8 mouse cellular contexts compared by ENCODE assay signal in the genomic region with DNA sequence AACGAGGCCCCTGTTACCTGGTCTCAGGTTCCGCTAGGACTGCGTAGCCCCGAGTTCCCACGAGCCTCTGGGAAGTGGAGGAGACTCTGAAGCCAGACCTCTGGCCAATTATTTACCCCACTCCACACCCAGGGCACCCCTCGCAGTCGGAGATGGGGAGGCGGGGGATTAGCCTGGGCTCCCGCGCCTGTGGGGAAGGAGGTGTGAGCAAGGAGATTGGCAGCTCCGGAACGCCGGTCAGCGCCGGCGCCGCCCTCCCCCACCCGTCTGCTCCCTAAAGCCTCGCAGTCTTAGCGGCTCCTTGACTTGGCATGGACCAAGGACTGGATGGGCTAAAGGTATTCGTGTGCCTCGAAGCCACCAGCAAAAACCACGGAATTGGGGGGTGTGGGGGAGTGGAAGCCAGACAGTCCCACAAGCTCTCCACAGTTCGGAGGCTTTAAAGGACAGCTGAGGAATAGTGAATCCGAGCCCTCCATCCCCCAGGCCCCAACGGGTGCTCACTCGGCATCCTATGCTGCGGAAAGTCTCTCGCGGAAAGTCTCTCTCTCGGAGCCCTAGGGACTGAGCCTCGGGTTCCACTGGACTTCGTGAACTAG. TPM values are rescaled to one million over a fixed set of nuclear protein-coding genes. Genes with fewer than 3 reads are reported as not detected.
A peak's percentile ranks its signal among the peaks of the same experiment; 100 is the strongest.
DNase-seq lines count a peak whose midpoint lies in the region; ATAC-seq lines count a peak whose summit lies in the region.

A gene (minus strand): TSS at position 67 of the 599 bp plus-strand sequence.

- under 1% methylated on average over 33 of the region's 33 CpGs for WGBS in forebrain, embryonic 13.5 days
- under 1% methylated on average over 33 of the region's 33 CpGs for WGBS in kidney, embryonic 16.5 days
- WGBS in midbrain, embryonic 13.5 days = under 1% methylated on average over 33 of the region's 33 CpGs

- ATAC-seq in cerebellum, adult (ENCODE audit: insufficient number of reproducible peaks, low FRiP score, low TSS enrichment) = no peak
- peak; percentile 56 for ATAC-seq in forebrain, embryonic 13.5 days
- peak; percentile 86 for ATAC-seq in kidney, embryonic 16.5 days (ENCODE audit: low FRiP score, low TSS enrichment)
- ATAC-seq in midbrain, embryonic 13.5 days = peak; percentile 79
- ATAC-seq in monocyte, adult 5-6 weeks (replicated peaks; ENCODE audit: insufficient number of reproducible peaks, low FRiP score, low TSS enrichment, poor library complexity, severe bottlenecking) = no peak

- peak within 1 kb of the TSS; percentile 57 for H3K9ac ChIP-seq in forebrain, embryonic 13.5 days
- H3K9ac ChIP-seq in kidney, embryonic 16.5 days (replicated peaks; ENCODE audit: low read length) = no peak within 1 kb of the TSS
- H3K9ac ChIP-seq in midbrain, embryonic 13.5 days (replicated peaks) = peak within 1 kb of the TSS; percentile 95

- H3K4me1 ChIP-seq in forebrain, embryonic 13.5 days = peaks cover 30% of the 10 kb centered on the region
- peaks cover 14% of the 10 kb centered on the region for H3K4me1 ChIP-seq in kidney, embryonic 16.5 days (ENCODE audit: insufficient read depth, low read length)
- peaks cover 26% of the 10 kb centered on the region for H3K4me1 ChIP-seq in midbrain, embryonic 13.5 days (replicated peaks)

- DNase-seq in cerebellum, postnatal 10 days = peak; percentile 56 to 57
- peak; percentile 81 for DNase-seq in ES-CJ7 (ENCODE audit: low read depth, low spot score)
- no peak for DNase-seq in right cerebral cortex, adult 2 months (ENCODE audit: low spot score in 2 of 2)

- H3K27ac ChIP-seq in forebrain, embryonic 13.5 days = peak within 1 kb of the TSS; percentile 48
- H3K27ac ChIP-seq in kidney, embryonic 16.5 days (ENCODE audit: low read length) = no peak within 1 kb of the TSS
- peak within 1 kb of the TSS; percentile 90 for H3K27ac ChIP-seq in midbrain, embryonic 13.5 days

- no peaks in the 10 kb centered on the region for H3K9me3 ChIP-seq in forebrain, embryonic 13.5 days (replicated peaks)
- H3K9me3 ChIP-seq in kidney, embryonic 16.5 days (ENCODE audit: low read length) = no peaks in the 10 kb centered on the region
- no peaks in the 10 kb centered on the region for H3K9me3 ChIP-seq in midbrain, embryonic 13.5 days

- H3K27me3 ChIP-seq in forebrain, embryonic 13.5 days = peaks cover 73% of the 10 kb centered on the region
- H3K27me3 ChIP-seq in kidney, embryonic 16.5 days (ENCODE audit: insufficient read depth, low read length) = peaks cover 73% of the 10 kb centered on the region
- peaks cover 72% of the 10 kb centered on the region for H3K27me3 ChIP-seq in midbrain, embryonic 13.5 days

- H3K36me3 ChIP-seq in forebrain, embryonic 13.5 days (ENCODE audit: poor library complexity, severe bottlenecking) = no peaks in the 10 kb centered on the region
- peaks cover 3% of the 10 kb centered on the region; the same call in 1 of the 2 replicates for H3K36me3 ChIP-seq in kidney, embryonic 16.5 days (ENCODE audit: insufficient read depth, low read length)
- H3K36me3 ChIP-seq in midbrain, embryonic 13.5 days = peaks cover 10% of the 10 kb centered on the region; the same call in 1 of the 2 replicates

- peak within 1 kb of the TSS; percentile 41 for H3K4me3 ChIP-seq in forebrain, embryonic 13.5 days
- H3K4me3 ChIP-seq in kidney, embryonic 16.5 days (ENCODE audit: low read length) = peak within 1 kb of the TSS; percentile 37
- H3K4me3 ChIP-seq in midbrain, embryonic 13.5 days (replicated peaks) = peak within 1 kb of the TSS; percentile 55

- peak within 1 kb of the TSS; percentile 69 for H3K4me2 ChIP-seq in forebrain, embryonic 13.5 days
- peak within 1 kb of the TSS; percentile 49 for H3K4me2 ChIP-seq in kidney, embryonic 16.5 days (replicated peaks; ENCODE audit: low read depth, low read length)
- peak within 1 kb of the TSS; percentile 67 for H3K4me2 ChIP-seq in midbrain, embryonic 13.5 days (replicated peaks)

RNA-seq across cellular contexts. Expression of the gene that starts here (rescaled TPM):
- polyA plus RNA-seq in forebrain, embryonic 13.5 days (2015; fragmentation: Nextera tagmentation; extraction: Ambion mirVana) = 32.7 and 35.8 TPM in 2 replicates
- polyA plus RNA-seq in kidney, embryonic 16.5 days (2015; fragmentation: Nextera tagmentation; extraction: Ambion mirVana) = 0.18 and 0.32 TPM in 2 replicates
- polyA plus RNA-seq in midbrain, embryonic 13.5 days (2015; fragmentation: Nextera tagmentation; extraction: Ambion mirVana) = 132 and 143 TPM in 2 replicates
- total RNA-seq in monocyte, adult 5-6 weeks (2017) = not detected in 3 replicates

Comparison
In these comparisons a context has a peak if more than half of its experiments do, and no peak if none do; other contexts are left out.
1. RNA of the gene that starts here (polyA plus RNA-seq): 132 to 143 TPM in midbrain, embryonic 13.5 days and 32.7 to 35.8 TPM in forebrain, embryonic 13.5 days; 0.18 to 0.32 TPM in kidney, embryonic 16.5 days; every median in the first group is over 10 times any median in the second.
2. Peak in ATAC-seq, H3K4me3 ChIP-seq and H3K4me2 ChIP-seq in kidney, embryonic 16.5 days; RNA of the gene not detected or under 1 TPM.
3. DNase-seq: peak in cerebellum, postnatal 10 days (2 of 2) and ES-CJ7 (single experiment); none in right cerebral cortex, adult 2 months (0 of 2).
4. ATAC-seq: peak in forebrain, embryonic 13.5 days (single experiment) and midbrain, embryonic 13.5 days (single experiment); none in cerebellum, adult (single experiment) and monocyte, adult 5-6 weeks (single experiment).
5. Peak in every context shown above with its lines, with median percentiles within 50 percentile points of each other: H3K4me2 ChIP-seq and H3K4me3 ChIP-seq.